Comparison of ENCODE assay signal across 10 mouse cellular contexts in genomic region chr9:76237243-76237642, GRCm38 (mm10). TPM values are rescaled to one million over a fixed set of nuclear protein-coding genes. Genes with fewer than 3 reads are reported as not detected.
DNase-seq lines count a peak whose midpoint lies in the region; ATAC-seq and TF ChIP-seq lines count a peak whose summit lies in the region.
"Had no signal": no experiment of that assay in that cellular context is flagged by ENCODE, and none has a peak within 500 bp of the region (broad histone marks: within the 10 kb centered on the region; RNA-seq: fewer than 3 reads in every experiment).

No protein-coding gene starts in this region.

- DNase-seq in lung, embryonic 14.5 days, result peak; percentile 61
- no peak for DNase-seq in lung, adult 18-20 months
- DNase-seq in gastrocnemius, postnatal 25 days, result no peak
- no peak for DNase-seq in right cerebral cortex, postnatal 4 days

- no peak for TF ChIP-seq CTCF in lung, embryonic 14.5 days (IDR thresholded peaks at IDR 0.05; ENCODE audit: low read depth)

- WGBS in lung, embryonic 14.5 days, result 14% methylated on average over 12 of the region's 12 CpGs
- 38% methylated on average over 12 of the region's 12 CpGs for WGBS in intestine, embryonic 16.5 days
- WGBS in neural tube, embryonic 15.5 days, result 62% methylated on average over 12 of the region's 12 CpGs

- peaks cover 37% of the 10 kb centered on the region for H3K4me1 ChIP-seq in erythroblast, embryonic 14.5 days (ENCODE audit: control insufficient read depth)
- H3K4me1 ChIP-seq in lung, embryonic 14.5 days (ENCODE audit: insufficient read depth), result no peaks in the 10 kb centered on the region
- H3K4me1 ChIP-seq in intestine, embryonic 16.5 days (ENCODE audit: control insufficient read depth, insufficient read depth, low read length), result no peaks in the 10 kb centered on the region
- H3K4me1 ChIP-seq in neural tube, embryonic 15.5 days, result peaks cover 3% of the 10 kb centered on the region; the same call in 1 of the 2 replicates

- peak overlapping the region; percentile 70 for H3K4me2 ChIP-seq in lung, embryonic 14.5 days
- no peak overlapping the region for H3K4me2 ChIP-seq in intestine, embryonic 16.5 days (ENCODE audit: low read depth, low read length)
- peak overlapping the region; percentile 59 for H3K4me2 ChIP-seq in neural tube, embryonic 15.5 days

- peak overlapping the region; percentile 65 for H3K4me3 ChIP-seq in erythroblast, embryonic 14.5 days (replicated peaks)
- H3K4me3 ChIP-seq in lung, embryonic 14.5 days (ENCODE audit: low read depth, low read length), result peak overlapping the region; percentile 35
- H3K4me3 ChIP-seq in intestine, embryonic 16.5 days (ENCODE audit: low read length), result no peak overlapping the region
- no peak overlapping the region for H3K4me3 ChIP-seq in neural tube, embryonic 15.5 days (replicated peaks)

- H3K27ac ChIP-seq in lung, embryonic 14.5 days (ENCODE audit: low read depth), result no peak overlapping the region
- no peak overlapping the region for H3K27ac ChIP-seq in intestine, embryonic 16.5 days (ENCODE audit: low read length)
- H3K27ac ChIP-seq in neural tube, embryonic 15.5 days (replicated peaks), result no peak overlapping the region

- H3K36me3 ChIP-seq in erythroblast, embryonic 14.5 days (ENCODE audit: control insufficient read depth), result no peaks in the 10 kb centered on the region
- H3K36me3 ChIP-seq in lung, embryonic 14.5 days (ENCODE audit: insufficient read depth), result no peaks in the 10 kb centered on the region
- H3K36me3 ChIP-seq in intestine, embryonic 16.5 days (ENCODE audit: control insufficient read depth, insufficient read depth, low read length), result no peaks in the 10 kb centered on the region
- no peaks in the 10 kb centered on the region for H3K36me3 ChIP-seq in neural tube, embryonic 15.5 days

- no peaks in the 10 kb centered on the region for H3K9me3 ChIP-seq in erythroblast, embryonic 14.5 days (ENCODE audit: control insufficient read depth, low read length)
- no peaks in the 10 kb centered on the region for H3K9me3 ChIP-seq in lung, embryonic 14.5 days (ENCODE audit: low read depth, low read length)
- no peaks in the 10 kb centered on the region for H3K9me3 ChIP-seq in intestine, embryonic 16.5 days (ENCODE audit: control insufficient read depth, low read length)
- no peaks in the 10 kb centered on the region for H3K9me3 ChIP-seq in neural tube, embryonic 15.5 days (replicated peaks)

- no peaks in the 10 kb centered on the region for H3K27me3 ChIP-seq in erythroblast, embryonic 14.5 days (ENCODE audit: control insufficient read depth)
- no peaks in the 10 kb centered on the region for H3K27me3 ChIP-seq in lung, embryonic 14.5 days (ENCODE audit: insufficient read depth, low read length)
- no peaks in the 10 kb centered on the region for H3K27me3 ChIP-seq in intestine, embryonic 16.5 days (replicated peaks; ENCODE audit: control insufficient read depth, insufficient read depth, low read length)
- H3K27me3 ChIP-seq in neural tube, embryonic 15.5 days (replicated peaks), result no peaks in the 10 kb centered on the region

- no peak overlapping the region for H3K9ac ChIP-seq in lung, embryonic 14.5 days
- no peak overlapping the region for H3K9ac ChIP-seq in intestine, embryonic 16.5 days (ENCODE audit: low read depth, low read length)
- H3K9ac ChIP-seq in neural tube, embryonic 15.5 days (replicated peaks), result no peak overlapping the region

- no peak for ATAC-seq in erythroblast, adult 5-6 weeks (replicated peaks; ENCODE audit: low FRiP score, poor library complexity, severe bottlenecking)
- ATAC-seq in lung, embryonic 14.5 days (ENCODE audit: insufficient read depth), result peak; percentile 82
- ATAC-seq in intestine, embryonic 16.5 days, result peak; percentile 84
- 0 out of 2 replicates have a peak, but pooled peaks have one; percentile 54 for ATAC-seq in neural tube, embryonic 15.5 days (ENCODE audit: low FRiP score)

RNA-seq across cellular contexts. Expression of gene Gfral, which starts 23.8 kb away (rescaled TPM):
- not detected in 2 replicates for polyA plus RNA-seq in erythroblast, embryonic 14.5 days (2012)
- total RNA-seq in erythroblast, adult 5-6 weeks (2015; ENCODE audit: low replicate concordance), result not detected in 2 replicates
- not detected in 2 replicates for total RNA-seq in erythroblast, adult 5-6 weeks (2017; ENCODE audit: low replicate concordance)
- polyA plus RNA-seq in lung, embryonic 14.5 days (2014; fragmentation: Nextera tagmentation; extraction: Ambion mirVana), result not detected in 2 replicates
- not detected in 2 replicates for polyA plus RNA-seq in intestine, embryonic 16.5 days (2015; fragmentation: Nextera tagmentation; extraction: Ambion mirVana)
- polyA plus RNA-seq in neural tube, embryonic 15.5 days (2015; fragmentation: Nextera tagmentation; extraction: Ambion mirVana), result not detected in 2 replicates
- not detected for total RNA-seq in gastrocnemius, postnatal 25 days (2021)
- total RNA-seq: gastrocnemius, adult 2 months; left cerebral cortex, postnatal 14 days had no signal

Comparison
In these comparisons a context has a peak if more than half of its experiments do, and no peak if none do; other contexts are left out.
1. H3K4me3 ChIP-seq: peak in erythroblast, embryonic 14.5 days (single experiment) and lung, embryonic 14.5 days (single experiment); none in intestine, embryonic 16.5 days (single experiment) and neural tube, embryonic 15.5 days (single experiment).